Mouse (Mus musculus) lung, postnatal 4 days (tissue): ENCODE results near the gene Atf7ip.

Source experiments
- DNase-seq, 2 experiments: peaks; one replicate each; pipeline ENCODE4 v3.0.0; 2021

Atf7ip gene

DNA sequence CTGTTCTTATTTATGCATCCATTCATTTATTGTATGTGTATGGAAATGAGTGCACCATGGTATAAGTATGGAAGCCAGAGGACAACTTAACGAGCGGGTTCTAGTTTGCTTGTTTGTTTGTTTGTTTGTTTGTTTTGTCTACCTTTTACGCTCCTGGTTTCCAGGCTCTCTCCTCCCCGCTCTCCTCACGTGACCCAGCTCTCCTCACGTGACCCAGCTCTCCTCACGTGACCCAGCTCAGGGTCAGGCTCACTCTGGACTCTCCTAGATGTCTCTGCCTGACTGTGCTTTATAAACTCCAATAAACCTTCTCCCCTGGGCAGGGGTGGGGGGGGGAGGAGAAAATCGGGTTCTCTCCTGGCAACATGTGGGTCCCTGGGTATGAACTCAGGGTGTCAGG is 144.7 kb downstream of the Atf7ip start:
- no peak for DNase-seq

DNA sequence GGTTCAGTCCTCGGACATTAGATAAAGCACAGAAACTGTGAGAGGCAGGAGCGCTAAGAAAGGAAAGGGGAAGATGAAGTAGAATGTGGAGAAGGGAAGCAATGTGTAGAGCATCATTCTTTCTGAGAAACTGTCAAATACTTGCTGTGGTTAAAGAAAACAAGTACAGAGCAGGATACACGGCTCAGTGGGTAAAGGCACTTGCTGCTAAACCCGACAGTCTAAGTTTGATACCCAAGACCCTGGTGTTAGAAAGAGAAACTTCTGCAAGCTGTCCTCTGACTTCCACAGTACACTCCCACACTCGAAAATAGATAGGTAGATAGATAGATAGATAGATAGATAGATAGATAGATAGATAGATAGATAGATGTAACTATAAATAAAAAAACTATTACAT is 147.4 kb downstream of the Atf7ip start:
- DNase-seq = no peak

DNA sequence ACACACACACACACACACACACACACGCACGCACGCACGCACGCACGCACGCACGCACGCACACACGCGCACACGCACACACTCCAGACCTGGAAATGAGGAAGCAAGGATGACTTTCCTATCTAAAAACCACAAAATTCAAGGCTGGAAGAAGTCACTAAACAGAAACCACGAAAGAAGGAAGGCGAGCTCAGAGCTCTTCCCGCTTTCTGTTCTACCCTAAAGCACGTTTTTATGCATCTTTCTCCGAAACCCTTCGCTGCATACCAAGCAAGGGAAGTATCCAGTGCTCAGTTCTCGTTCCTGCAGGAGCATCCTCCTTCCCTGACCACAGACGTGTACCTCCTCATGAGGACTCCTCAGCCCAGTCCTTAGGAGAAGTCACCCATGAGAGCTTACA is 148.5 kb downstream of the Atf7ip start:
- DNase-seq = no peak

DNA sequence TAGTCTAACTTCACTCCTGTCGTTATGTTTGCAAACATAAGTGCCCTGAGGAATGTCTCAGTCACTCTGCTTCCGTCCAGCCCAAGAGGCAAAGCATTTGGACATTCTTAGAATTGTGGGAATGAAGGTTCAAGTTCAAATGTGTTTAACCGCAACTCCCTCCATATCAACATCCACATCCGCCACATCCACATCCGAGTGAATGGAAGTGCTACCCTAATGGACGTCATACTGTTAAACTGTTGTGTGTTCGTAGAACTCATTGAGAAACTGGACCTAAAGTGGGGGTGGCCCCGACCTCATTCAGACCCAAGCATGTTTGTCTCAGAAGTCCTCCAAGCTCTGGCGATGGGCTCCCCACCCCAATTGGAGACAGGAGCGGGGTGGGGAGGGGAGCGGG is 149.8 kb downstream of the Atf7ip start:
- DNase-seq = no peak

DNA sequence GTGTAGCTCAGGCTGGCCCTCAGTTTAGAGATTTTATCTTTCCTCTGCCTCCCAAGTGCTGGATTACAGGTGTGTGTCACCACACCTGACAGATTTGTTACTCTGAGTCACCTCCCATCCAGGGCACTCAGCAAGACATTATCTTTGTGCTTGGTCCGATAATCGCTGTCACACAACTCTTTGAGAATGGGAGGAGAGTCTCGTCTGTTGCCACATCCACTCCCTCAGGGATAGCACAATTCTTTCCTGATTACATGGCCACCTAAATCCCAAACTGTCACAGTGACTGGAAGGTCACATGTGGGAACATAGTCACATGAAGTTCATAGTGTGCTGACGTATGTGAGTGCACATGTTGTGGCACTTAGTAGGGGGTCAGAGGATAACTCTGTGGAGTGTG is 152.3 kb downstream of the Atf7ip start:
- DNase-seq = no peak

DNA sequence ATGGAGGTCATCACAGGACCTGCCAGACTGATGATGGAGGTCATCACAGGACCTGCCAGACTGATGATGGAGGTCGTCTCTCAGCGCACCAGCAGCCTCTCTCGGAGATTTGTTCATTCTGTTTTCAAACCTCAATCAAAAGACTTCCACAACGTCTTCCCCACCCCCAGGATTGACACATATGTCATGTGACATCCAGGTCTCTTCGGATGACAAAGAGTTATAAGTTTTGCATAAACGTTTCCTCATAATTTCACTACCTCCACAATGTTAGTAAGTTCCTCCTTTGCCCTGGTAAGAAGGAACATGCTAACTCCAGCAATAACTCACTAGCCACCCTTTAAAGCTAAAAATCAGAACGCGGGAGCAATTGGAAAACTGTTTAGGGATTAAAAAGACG is 153.3 kb downstream of the Atf7ip start:
- DNase-seq = no peak
